Mouse (Mus musculus) neural tube, embryonic 14.5 days (tissue): ENCODE measurements at regions not wholly inside any gene's neighbourhood (a gene's known extent, or its start where the extent isn't known, plus 50 kb on each side); places are given as distances from the start of the nearest gene placed in this dataset.

Source experiments
- ATAC-seq: fragments of 200-750 bp; cut with Nextera tagmentation; 2 replicates; pipeline ENCODE4 v1.8.0; 2017; ENCODE audit warnings: low read depth, mild to moderate bottlenecking, moderate TSS enrichment, moderate library complexity
- H3K27ac ChIP-seq: fragments of 300-500 bp; sonication (generic); 2 replicates; pipeline ENCODE4 v1.5.1; 2014; ENCODE audit warnings: low read depth, mild to moderate bottlenecking, control low read depth, low read length, moderate library complexity, mixed read lengths
- H3K27me3 ChIP-seq: fragments of 300-500 bp; sonication (generic); 2 replicates; pipeline ENCODE4 v1.6.1; 2014; ENCODE audit warnings: low read length; ENCODE audit not compliant: control insufficient read depth, insufficient read depth
- H3K36me3 ChIP-seq: fragments of 300-500 bp; sonication (generic); 2 replicates; pipeline ENCODE4 v1.6.1; 2014; ENCODE audit warnings: low read length, mixed read lengths; ENCODE audit not compliant: control insufficient read depth, insufficient read depth
- H3K4me1 ChIP-seq: fragments of 300-500 bp; sonication (generic); 2 replicates; pipeline ENCODE4 v1.6.1; 2014; ENCODE audit warnings: low read length; ENCODE audit not compliant: control insufficient read depth, insufficient read depth
- H3K4me2 ChIP-seq: fragments of 300-500 bp; sonication (generic); 2 replicates; pipeline ENCODE4 v1.6.1; 2014; ENCODE audit warnings: mild to moderate bottlenecking, low read depth, low read length, control low read depth
- H3K4me3 ChIP-seq: fragments of 300-500 bp; sonication (generic); 2 replicates; pipeline ENCODE4 v1.5.1; 2014; ENCODE audit warnings: low read depth, low read length, control low read depth, mixed read lengths
- H3K9ac ChIP-seq: fragments of 300-500 bp; sonication (generic); replicated peaks from 2 replicates; pipeline ENCODE4 v1.6.1; 2014; ENCODE audit warnings: low read depth, mild to moderate bottlenecking, control low read depth, low read length, mixed read lengths
- H3K9me3 ChIP-seq: fragments of 300-500 bp; sonication (generic); 2 replicates; pipeline ENCODE4 v1.6.1; 2016; ENCODE audit warnings: low read length; ENCODE audit not compliant: control insufficient read depth
- WGBS: fragments of 180-500 bp; shearing (Covaris S2); extraction: QIAGEN DNeasy Blood & Tissue Kit; methylation state at CpG from one replicate; pipeline ENCODE4 v1.1.7; 2014; 5-methylcytosine and 5-hydroxymethylcytosine counted together

GRCm38 (mm10) chr11:89175511-89175910 lies 101.9 kb downstream of the Gm525 start:
- Histone ChIP-seq H3K36me3 (no peaks in the 10 kb centered on the region), H3K9ac (no peak overlapping the region), H3K9me3 (no peaks in the 10 kb centered on the region), H3K27me3 (no peaks in the 10 kb centered on the region), H3K27ac (no peak overlapping the region), H3K4me2 (no peak overlapping the region), H3K4me3 (no peak overlapping the region), H3K4me1 (no peaks in the 10 kb centered on the region)
- no peak for ATAC-seq
- WGBS, result 20% methylated on average over 8 of the region's 9 CpGs

DNA sequence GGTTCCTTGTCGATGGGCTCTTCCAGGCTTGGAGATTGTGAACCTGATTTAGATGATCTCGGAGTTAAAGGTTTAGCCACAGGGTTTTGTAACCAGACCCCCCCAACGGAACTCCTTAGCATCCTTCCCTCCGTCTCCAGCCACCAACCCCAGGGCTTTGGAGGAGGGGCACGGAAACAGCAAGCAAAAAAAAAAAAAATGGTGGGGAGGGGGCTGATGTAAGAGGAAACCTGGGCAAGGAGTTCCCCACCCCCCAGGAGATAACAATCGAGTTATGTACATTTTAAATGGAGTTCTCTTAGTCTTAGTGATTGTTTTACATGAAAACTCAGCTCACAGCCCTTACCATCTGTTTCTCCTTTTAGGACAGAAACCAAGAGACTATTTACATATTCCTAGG lies 101.3 kb downstream of the Gm525 start:
- ATAC-seq, result no peak
- no peak overlapping the region for H3K9ac ChIP-seq
- H3K4me3 ChIP-seq, result no peak overlapping the region
- H3K4me2 ChIP-seq, result no peak overlapping the region
- H3K36me3 ChIP-seq, result no peaks in the 10 kb centered on the region
- 45% methylated on average over 6 of the region's 6 CpGs for WGBS
- no peaks in the 10 kb centered on the region for H3K4me1 ChIP-seq
- H3K9me3 ChIP-seq, result no peaks in the 10 kb centered on the region
- no peaks in the 10 kb centered on the region for H3K27me3 ChIP-seq
- no peak overlapping the region for H3K27ac ChIP-seq

DNA sequence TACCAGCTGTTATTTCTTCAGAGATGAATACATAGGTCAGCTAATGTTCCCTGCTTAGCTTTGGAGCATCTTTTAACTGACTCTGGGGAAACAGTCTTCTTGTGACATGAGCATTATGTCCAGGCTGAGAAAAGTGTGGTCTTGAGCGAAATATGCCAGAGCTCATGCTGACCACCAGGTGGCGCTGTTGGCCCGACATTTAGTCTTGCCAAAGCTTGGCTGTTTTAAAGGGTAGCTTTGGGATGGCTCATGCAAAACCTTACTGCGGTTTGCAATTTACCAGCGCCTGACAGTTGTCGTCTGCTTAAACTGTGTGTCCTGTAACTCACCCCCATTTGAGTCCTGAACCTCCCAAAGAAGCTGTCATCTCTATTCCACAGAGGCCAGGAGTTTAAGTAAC lies 91.6 kb downstream of the Gm525 start:
- WGBS, result 14% methylated on average over 6 of the region's 6 CpGs

GRCm38 (mm10) chr11:89153466-89154406 lies 80.1 kb downstream of the Gm525 start:
- no peak overlapping the region for H3K4me3 ChIP-seq
- no peak overlapping the region for H3K9ac ChIP-seq
- no peaks in the 10 kb centered on the region for H3K9me3 ChIP-seq
- ATAC-seq, result no peak
- H3K4me2 ChIP-seq, result no peak overlapping the region
- WGBS, result 83% methylated on average over 13 of the region's 13 CpGs
- no peaks in the 10 kb centered on the region for H3K4me1 ChIP-seq
- H3K27ac ChIP-seq, result no peak overlapping the region
- H3K36me3 ChIP-seq, result no peaks in the 10 kb centered on the region
- no peaks in the 10 kb centered on the region for H3K27me3 ChIP-seq

More for the DNA sequence above, 91.6 kb downstream of the Gm525 start:
- H3K36me3 ChIP-seq, result no peaks in the 10 kb centered on the region
- no peak overlapping the region for H3K4me3 ChIP-seq
- H3K27ac ChIP-seq, result no peak overlapping the region
- no peak overlapping the region for H3K4me2 ChIP-seq
- no peak; the same call in 1 of the 2 replicates for ATAC-seq
- no peaks in the 10 kb centered on the region for H3K27me3 ChIP-seq
- H3K4me1 ChIP-seq, result no peaks in the 10 kb centered on the region
- no peaks in the 10 kb centered on the region for H3K9me3 ChIP-seq
- no peak overlapping the region for H3K9ac ChIP-seq

GRCm38 (mm10) chr11:89147990-89148389 lies 74.3 kb downstream of the Gm525 start:
- 93% methylated on average over 8 of the region's 8 CpGs for WGBS
- Histone ChIP-seq H3K4me1 (peaks cover 3% of the 10 kb centered on the region; the same call in 1 of the 2 replicates), H3K9me3 (no peaks in the 10 kb centered on the region), H3K36me3 (no peaks in the 10 kb centered on the region), H3K27ac (no peak overlapping the region), H3K27me3 (no peaks in the 10 kb centered on the region), H3K4me2 (no peak overlapping the region), H3K9ac (no peak overlapping the region), H3K4me3 (no peak overlapping the region)
- ATAC-seq, result no peak

- WGBS, result 41% methylated on average over 19 of the region's 19 CpGs
- Histone ChIP-seq H3K27me3 (no peaks in the 10 kb centered on the region), H3K36me3 (no peaks in the 10 kb centered on the region), H3K4me3 (no peak overlapping the region), H3K27ac (no peak overlapping the region), H3K4me1 (peaks cover 9% of the 10 kb centered on the region; the same call in 1 of the 2 replicates), H3K4me2 (no peak overlapping the region), H3K9ac (no peak overlapping the region), H3K9me3 (no peaks in the 10 kb centered on the region)
- peak; percentile 69; the same call in 1 of the 2 replicates for ATAC-seq
Observed at GRCm38 (mm10) chr11:89145281-89145945, 71.8 kb downstream of the Gm525 start.

DNA sequence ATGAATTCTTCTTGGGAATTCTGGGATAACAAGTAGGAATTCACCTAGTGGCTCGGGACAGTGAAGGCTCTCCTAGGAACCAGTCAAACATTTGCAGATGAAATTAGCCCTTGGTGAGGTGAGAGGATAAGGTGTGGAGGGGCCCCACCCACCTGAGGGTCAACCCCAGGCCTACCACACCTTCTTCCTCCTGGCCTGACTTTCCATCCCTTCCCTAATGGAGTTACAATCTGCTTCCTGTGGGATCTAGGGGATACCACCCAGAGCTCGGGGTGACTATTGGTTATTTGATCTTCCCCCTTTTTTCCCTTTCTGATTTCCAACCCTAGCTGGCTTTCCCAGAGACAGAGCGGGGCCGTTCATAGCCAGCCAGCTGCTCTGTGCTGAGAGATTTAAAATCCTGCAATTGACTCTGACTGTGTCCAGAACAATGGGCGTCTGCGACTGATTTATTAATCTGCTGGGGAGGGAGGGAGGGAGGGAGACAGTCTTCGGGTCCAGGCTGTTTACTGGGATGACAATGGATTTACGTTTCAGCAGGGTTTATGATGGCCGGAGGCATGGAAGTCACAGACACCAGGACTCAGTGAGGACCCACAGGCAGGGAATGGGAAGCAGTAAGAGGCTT lies 69.0 kb downstream of the Gm525 start:
- no peaks in the 10 kb centered on the region for H3K36me3 ChIP-seq
- H3K9me3 ChIP-seq, result no peaks in the 10 kb centered on the region
- no peaks in the 10 kb centered on the region for H3K27me3 ChIP-seq
- 10% methylated on average over 9 of the region's 9 CpGs for WGBS
- H3K9ac ChIP-seq, result no peak overlapping the region
- H3K4me2 ChIP-seq, result no peak overlapping the region
- H3K4me3 ChIP-seq, result no peak overlapping the region
- peak; percentile 41; the same call in 1 of the 2 replicates for ATAC-seq
- peaks cover 9% of the 10 kb centered on the region; the same call in 1 of the 2 replicates for H3K4me1 ChIP-seq
- H3K27ac ChIP-seq, result no peak overlapping the region
